Mouse (Mus musculus) hindbrain, embryonic 16.5 days (tissue): ENCODE data around the gene Egfl8. TPM values are rescaled to one million over a fixed set of nuclear protein-coding genes. Genes with fewer than 3 reads are reported as not detected.

Source experiments
- ATAC-seq: fragments of 200-750 bp; cut with Nextera tagmentation; 2 replicates; pipeline ENCODE4 v1.8.0; 2017; ENCODE audit warnings: moderate TSS enrichment, moderate library complexity
- H3K27ac ChIP-seq: fragments of 300-500 bp; sonication (generic); 2 replicates; pipeline ENCODE4 v1.5.1; 2014; ENCODE audit warnings: low read depth, mild to moderate bottlenecking, control low read depth, low read length, moderate library complexity
- H3K27me3 ChIP-seq: fragments of 300-500 bp; sonication (generic); replicated peaks from 2 replicates; pipeline ENCODE4 v1.6.1; 2014; ENCODE audit warnings: low read length; ENCODE audit not compliant: control insufficient read depth, insufficient read depth
- H3K36me3 ChIP-seq: fragments of 300-500 bp; sonication (generic); 2 replicates; pipeline ENCODE4 v1.6.1; 2014; ENCODE audit warnings: mild to moderate bottlenecking, low read length, moderate library complexity, mixed read lengths; ENCODE audit not compliant: control insufficient read depth, insufficient read depth
- H3K4me1 ChIP-seq: fragments of 300-500 bp; sonication (generic); 2 replicates; pipeline ENCODE4 v1.6.1; 2014; ENCODE audit warnings: low read depth, low read length; ENCODE audit not compliant: control insufficient read depth, insufficient read depth
- H3K4me2 ChIP-seq: fragments of 300-500 bp; sonication (generic); 2 replicates; pipeline ENCODE4 v1.6.1; 2014; ENCODE audit warnings: mild to moderate bottlenecking, low read length, control low read depth, moderate library complexity
- H3K4me3 ChIP-seq: fragments of 300-500 bp; sonication (generic); 2 replicates; pipeline ENCODE4 v1.5.1; 2014; ENCODE audit warnings: mild to moderate bottlenecking, low read length, control low read depth, moderate library complexity
- H3K9ac ChIP-seq: fragments of 300-500 bp; sonication (generic); 2 replicates; pipeline ENCODE4 v1.6.1; 2014; ENCODE audit warnings: low read depth, mild to moderate bottlenecking, control low read depth, low read length, moderate library complexity
- H3K9me3 ChIP-seq: fragments of 300-500 bp; sonication (generic); 2 replicates; pipeline ENCODE4 v1.6.1; 2014; ENCODE audit warnings: mild to moderate bottlenecking, low read length, moderate library complexity; ENCODE audit not compliant: control insufficient read depth
- WGBS: fragments of 180-500 bp; shearing (Covaris S2); extraction: QIAGEN DNeasy Blood & Tissue Kit; methylation state at CpG from one replicate; pipeline ENCODE4 v1.1.7; 2014; 5-methylcytosine and 5-hydroxymethylcytosine counted together
- polyA plus RNA-seq: library from polyadenylated mRNA; unstranded; fragments of >200 nt; fragmentation: Nextera tagmentation; extraction: Ambion mirVana; gene quantifications from 2 replicates; pipeline ENCODE4 v1.2.1, GENCODE M21; 2015

Egfl8 gene
- polyA plus RNA-seq, 1 experiment from 2014 or later, result 8.3 TPM

GRCm38 (mm10) chr17:34626062-34626772 is 10.4 kb upstream of the Egfl8 start:
- H3K27me3 ChIP-seq, result no peaks in the 10 kb centered on the region
- H3K9me3 ChIP-seq, result no peaks in the 10 kb centered on the region
- WGBS, result 47% methylated on average over 16 of the region's 16 CpGs
- peak overlapping the region; percentile 76 for H3K9ac ChIP-seq
- peak overlapping the region; percentile 95 for H3K27ac ChIP-seq
- 0 out of 2 replicates have a peak, but pooled peaks cover 8% of the 10 kb centered on the region for H3K36me3 ChIP-seq
- H3K4me2 ChIP-seq, result peak overlapping the region; percentile 84
- peak overlapping the region; percentile 62 for H3K4me3 ChIP-seq
- ATAC-seq, result no peak
- H3K4me1 ChIP-seq, result peaks cover 35% of the 10 kb centered on the region

GRCm38 (mm10) chr17:34624981-34625380 is 9.2 kb upstream of the Egfl8 start:
- no peak overlapping the region for H3K27ac ChIP-seq
- H3K4me1 ChIP-seq, result peaks cover 25% of the 10 kb centered on the region
- no peak for ATAC-seq
- 99% methylated on average over 3 of the region's 3 CpGs for WGBS
- H3K4me3 ChIP-seq, result no peak overlapping the region
- H3K4me2 ChIP-seq, result no peak overlapping the region
- H3K27me3 ChIP-seq, result no peaks in the 10 kb centered on the region
- peaks cover 11% of the 10 kb centered on the region; the same call in 1 of the 2 replicates for H3K36me3 ChIP-seq
- no peaks in the 10 kb centered on the region for H3K9me3 ChIP-seq
- no peak overlapping the region for H3K9ac ChIP-seq

- Histone ChIP-seq H3K9me3 (no peaks in the 10 kb centered on the region), H3K36me3 (peaks cover 11% of the 10 kb centered on the region; the same call in 1 of the 2 replicates), H3K9ac (no peak overlapping the region), H3K4me2 (no peak overlapping the region), H3K27ac (no peak overlapping the region), H3K4me3 (no peak overlapping the region), H3K4me1 (peaks cover 8% of the 10 kb centered on the region), H3K27me3 (no peaks in the 10 kb centered on the region)
- no peak for ATAC-seq
- WGBS, result 85% methylated on average over 9 of the region's 9 CpGs
These were observed 7.4 kb upstream of the Egfl8 start for GRCm38 (mm10) chr17:34623161-34623560.

GRCm38 (mm10) chr17:34621006-34621405 is 5.2 kb upstream of the Egfl8 start:
- peaks cover 11% of the 10 kb centered on the region; the same call in 1 of the 2 replicates for H3K36me3 ChIP-seq
- no peaks in the 10 kb centered on the region for H3K27me3 ChIP-seq
- no peak overlapping the region for H3K4me2 ChIP-seq
- H3K27ac ChIP-seq, result no peak overlapping the region
- H3K9me3 ChIP-seq, result no peaks in the 10 kb centered on the region
- H3K4me3 ChIP-seq, result no peak overlapping the region
- no peak for ATAC-seq
- H3K9ac ChIP-seq, result no peak overlapping the region
- WGBS, result 86% methylated on average over 8 of the region's 8 CpGs
- peaks cover under 1% of the 10 kb centered on the region for H3K4me1 ChIP-seq

GRCm38 (mm10) chr17:34618999-34619398 is 3.2 kb upstream of the Egfl8 start:
- no peak overlapping the region for H3K27ac ChIP-seq
- no peaks in the 10 kb centered on the region for H3K4me1 ChIP-seq
- 22% methylated on average over 6 of the region's 6 CpGs for WGBS
- no peaks in the 10 kb centered on the region for H3K27me3 ChIP-seq
- no peak for ATAC-seq
- peaks cover 13% of the 10 kb centered on the region for H3K36me3 ChIP-seq
- no peak overlapping the region for H3K4me2 ChIP-seq
- no peaks in the 10 kb centered on the region for H3K9me3 ChIP-seq
- H3K9ac ChIP-seq, result no peak overlapping the region
- no peak overlapping the region for H3K4me3 ChIP-seq

- Histone ChIP-seq H3K36me3 (peaks cover 25% of the 10 kb centered on the region), H3K27ac (no peak overlapping the region), H3K4me3 (no peak overlapping the region), H3K4me2 (no peak overlapping the region), H3K27me3 (no peaks in the 10 kb centered on the region), H3K9me3 (no peaks in the 10 kb centered on the region), H3K4me1 (peaks cover 1% of the 10 kb centered on the region), H3K9ac (no peak overlapping the region)
- WGBS, result 92% methylated on average over 10 of the region's 10 CpGs
- ATAC-seq, result no peak
These were observed 1.9 kb downstream of the Egfl8 start for GRCm38 (mm10) chr17:34613830-34614229.

GRCm38 (mm10) chr17:34613054-34613645 is 2.6 kb downstream of the Egfl8 start:
- peaks cover 25% of the 10 kb centered on the region for H3K36me3 ChIP-seq
- ATAC-seq, result no peak
- WGBS, result 90% methylated on average over 11 of the region's 11 CpGs
- H3K27me3 ChIP-seq, result no peaks in the 10 kb centered on the region
- H3K27ac ChIP-seq, result no peak overlapping the region
- no peak overlapping the region for H3K4me3 ChIP-seq
- H3K4me2 ChIP-seq, result no peak overlapping the region
- H3K9ac ChIP-seq, result no peak overlapping the region
- no peaks in the 10 kb centered on the region for H3K9me3 ChIP-seq
- H3K4me1 ChIP-seq, result peaks cover 8% of the 10 kb centered on the region

- Histone ChIP-seq H3K9ac (no peak overlapping the region), H3K27me3 (no peaks in the 10 kb centered on the region), H3K4me3 (no peak overlapping the region), H3K27ac (no peak overlapping the region), H3K36me3 (peaks cover 25% of the 10 kb centered on the region), H3K4me2 (no peak overlapping the region), H3K9me3 (no peaks in the 10 kb centered on the region), H3K4me1 (peaks cover 18% of the 10 kb centered on the region)
- WGBS, result 91% methylated on average over 8 of the region's 8 CpGs
- no peak for ATAC-seq
These were observed 4.7 kb downstream of the Egfl8 start for GRCm38 (mm10) chr17:34611050-34611449.

GRCm38 (mm10) chr17:34607997-34608396 is 7.8 kb downstream of the Egfl8 start:
- WGBS, result 85% methylated on average over 7 of the region's 7 CpGs
- no peak overlapping the region for H3K4me2 ChIP-seq
- H3K4me3 ChIP-seq, result no peak overlapping the region
- no peaks in the 10 kb centered on the region for H3K27me3 ChIP-seq
- no peak overlapping the region for H3K27ac ChIP-seq
- peak overlapping the region; percentile 16; the same call in 1 of the 2 replicates for H3K9ac ChIP-seq
- H3K4me1 ChIP-seq, result peaks cover 27% of the 10 kb centered on the region
- H3K36me3 ChIP-seq, result peaks cover 20% of the 10 kb centered on the region; the same call in 1 of the 2 replicates
- H3K9me3 ChIP-seq, result no peaks in the 10 kb centered on the region
- no peak for ATAC-seq
